In the genomic region with DNA sequence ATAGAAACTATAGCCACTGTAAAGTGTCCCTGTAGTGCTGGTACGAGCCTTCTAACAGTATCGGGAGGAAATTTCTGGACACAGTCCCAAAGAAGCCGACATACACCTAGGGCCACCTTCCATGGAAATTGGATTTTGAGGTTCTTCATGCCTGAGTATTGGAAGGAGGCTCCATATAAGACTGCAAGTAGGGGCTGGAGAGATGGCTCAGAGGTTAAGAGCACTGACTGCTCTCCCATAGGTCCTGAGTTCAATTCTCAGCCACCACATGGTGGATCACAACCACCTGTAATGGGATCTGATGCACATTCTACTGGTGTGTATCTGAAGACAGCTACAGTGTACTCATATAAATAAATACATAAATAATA, we compare ENCODE assay signal across 9 mouse cellular contexts. TPM values are rescaled to one million over a fixed set of nuclear protein-coding genes. Genes with fewer than 3 reads are reported as not detected.
A peak's percentile ranks its signal among the peaks of the same experiment; 100 is the strongest.
DNase-seq lines count a peak whose midpoint lies in the region; ATAC-seq and TF ChIP-seq lines count a peak whose summit lies in the region.
"Had no signal": no experiment of that assay in that cellular context is flagged by ENCODE, and none has a peak within 500 bp of the region (broad histone marks: within the 10 kb centered on the region; RNA-seq: fewer than 3 reads in every experiment).

No protein-coding gene starts in this region.

- no peaks in the 10 kb centered on the region for H3K36me3 ChIP-seq in liver, adult 2 months (ENCODE audit: control insufficient read depth, insufficient read depth, low read length)
- H3K36me3 ChIP-seq in embryonic facial prominence, embryonic 14.5 days (ENCODE audit: control insufficient read depth, insufficient read depth, low read length): peaks cover 11% of the 10 kb centered on the region; the same call in 1 of the 2 replicates
- H3K36me3 ChIP-seq in intestine, embryonic 15.5 days: peaks cover 8% of the 10 kb centered on the region; the same call in 1 of the 2 replicates
- H3K36me3 ChIP-seq in neural tube, embryonic 13.5 days: peaks cover 29% of the 10 kb centered on the region

- H3K4me1 ChIP-seq in liver, adult 2 months (ENCODE audit: control insufficient read depth, insufficient read depth, low read length): peaks cover 4% of the 10 kb centered on the region; the same call in 1 of the 2 replicates
- no peaks in the 10 kb centered on the region for H3K4me1 ChIP-seq in embryonic facial prominence, embryonic 14.5 days (ENCODE audit: control insufficient read depth, insufficient read depth, low read length)
- H3K4me1 ChIP-seq in intestine, embryonic 15.5 days (replicated peaks): 0 out of 2 replicates have a peak, but pooled peaks cover 11% of the 10 kb centered on the region
- peaks cover 23% of the 10 kb centered on the region for H3K4me1 ChIP-seq in neural tube, embryonic 13.5 days (replicated peaks)

- H3K9me3 ChIP-seq in embryonic facial prominence, embryonic 14.5 days (ENCODE audit: control insufficient read depth, low read length): no peaks in the 10 kb centered on the region
- no peaks in the 10 kb centered on the region for H3K9me3 ChIP-seq in intestine, embryonic 15.5 days
- no peaks in the 10 kb centered on the region for H3K9me3 ChIP-seq in neural tube, embryonic 13.5 days

- ATAC-seq in embryonic facial prominence, embryonic 14.5 days (ENCODE audit: low read depth): no peak
- no peak for ATAC-seq in intestine, embryonic 15.5 days
- no peak for ATAC-seq in neural tube, embryonic 13.5 days (ENCODE audit: low read depth)

- H3K9ac ChIP-seq in liver, adult 2 months (ENCODE audit: low read depth, low read length): peak overlapping the region; percentile 60
- peak overlapping the region; percentile 61 for H3K9ac ChIP-seq in embryonic facial prominence, embryonic 14.5 days (ENCODE audit: low read depth, low read length)
- peak overlapping the region; percentile 67 for H3K9ac ChIP-seq in intestine, embryonic 15.5 days
- peak overlapping the region; percentile 71 for H3K9ac ChIP-seq in neural tube, embryonic 13.5 days

- no peaks in the 10 kb centered on the region for H3K27me3 ChIP-seq in liver, adult 2 months (ENCODE audit: control insufficient read depth, insufficient read depth, low read length)
- no peaks in the 10 kb centered on the region for H3K27me3 ChIP-seq in embryonic facial prominence, embryonic 14.5 days (replicated peaks; ENCODE audit: control insufficient read depth, insufficient read depth, low read length)
- H3K27me3 ChIP-seq in intestine, embryonic 15.5 days (replicated peaks): no peaks in the 10 kb centered on the region
- H3K27me3 ChIP-seq in neural tube, embryonic 13.5 days: no peaks in the 10 kb centered on the region

- TF ChIP-seq CTCF in liver, adult 2 months (IDR thresholded peaks at IDR 0.05; ENCODE audit: low read depth, low read length): no peak

- H3K4me2 ChIP-seq in embryonic facial prominence, embryonic 14.5 days (ENCODE audit: low read depth, low read length): peak overlapping the region; percentile 59
- peak overlapping the region; percentile 66 for H3K4me2 ChIP-seq in intestine, embryonic 15.5 days (replicated peaks)
- H3K4me2 ChIP-seq in neural tube, embryonic 13.5 days: peak overlapping the region; percentile 66

- H3K4me3 ChIP-seq in liver, adult 2 months (ENCODE audit: insufficient read depth, low read depth, low read length): peak overlapping the region; percentile 83
- peak overlapping the region; percentile 49 for H3K4me3 ChIP-seq in embryonic facial prominence, embryonic 14.5 days (ENCODE audit: low read depth, low read length)
- H3K4me3 ChIP-seq in intestine, embryonic 15.5 days (replicated peaks): peak overlapping the region; percentile 62
- peak overlapping the region; percentile 49 for H3K4me3 ChIP-seq in neural tube, embryonic 13.5 days

- WGBS in liver, adult 2 months: 4% methylated on average over 3 of the region's 3 CpGs
- 12% methylated on average over 3 of the region's 3 CpGs for WGBS in embryonic facial prominence, embryonic 14.5 days
- 7% methylated on average over 3 of the region's 3 CpGs for WGBS in intestine, embryonic 15.5 days
- 16% methylated on average over 3 of the region's 3 CpGs for WGBS in neural tube, embryonic 13.5 days

- no peak for TF ChIP-seq POLR2A in liver, adult 2 months (IDR thresholded peaks at IDR 0.05; ENCODE audit: extremely low read depth, insufficient read depth, low read length)

- no peak for DNase-seq in liver, adult 2 months (ENCODE audit: extremely low read depth, low read depth, low spot score)
- DNase-seq in liver: no peak
- no peak for DNase-seq in embryonic facial prominence, embryonic 14.5 days (ENCODE audit: low spot score)
- DNase-seq in cerebellum, adult 11-12 months: no peak
- no peak for DNase-seq in adrenal gland, postnatal 36 days
- DNase-seq in retina, postnatal 1 day: no peak

- H3K27ac ChIP-seq in liver, adult 2 months (replicated peaks; ENCODE audit: insufficient read depth, low read depth, low read length): peak overlapping the region; percentile 36
- peak overlapping the region; percentile 88 for H3K27ac ChIP-seq in embryonic facial prominence, embryonic 14.5 days (replicated peaks; ENCODE audit: low read depth, low read length)
- peak overlapping the region; percentile 97 for H3K27ac ChIP-seq in intestine, embryonic 15.5 days
- peak overlapping the region; percentile 96 for H3K27ac ChIP-seq in neural tube, embryonic 13.5 days (replicated peaks)

- peaks cover 3% of the 10 kb centered on the region; the same call in 1 of the 2 replicates for H3K79me2 ChIP-seq in liver, adult 2 months (ENCODE audit: control insufficient read depth, insufficient read depth, low read length)

RNA-seq across cellular contexts. Expression of gene Smg9, which starts 0.6 kb away (rescaled TPM):
- total RNA-seq in liver, adult 2 months (2014; rRNA removed): 3.7 and 5.0 TPM in 2 replicates
- 11.7 and 17.8 TPM in 2 replicates for polyA plus RNA-seq in liver, adult 2 months (2012; rRNA removed)
- 17.6 and 19.9 TPM in 2 replicates for polyA plus RNA-seq in embryonic facial prominence, embryonic 14.5 days (2014; fragmentation: Nextera tagmentation; extraction: Ambion mirVana)
- polyA plus RNA-seq in intestine, embryonic 15.5 days (2015; fragmentation: Nextera tagmentation; extraction: Ambion mirVana): 19.6 and 21.8 TPM in 2 replicates
- polyA plus RNA-seq in neural tube, embryonic 13.5 days (2015; fragmentation: Nextera tagmentation; extraction: Ambion mirVana): 36.2 and 37.7 TPM in 2 replicates
- 10 to 100 TPM; 17.8 to 21.1 TPM for total RNA-seq in adrenal gland, postnatal 36 days (2021)

RNA-seq across cellular contexts. Expression of gene Kcnn4, which starts 30.0 kb away (rescaled TPM):
- total RNA-seq in liver, adult 2 months (2014; rRNA removed): 0.20 and 0.83 TPM in 2 replicates
- 0.55 and 0.66 TPM in 2 replicates for polyA plus RNA-seq in liver, adult 2 months (2012; rRNA removed)
- 4.1 and 5.8 TPM in 2 replicates for polyA plus RNA-seq in embryonic facial prominence, embryonic 14.5 days (2014; fragmentation: Nextera tagmentation; extraction: Ambion mirVana)
- polyA plus RNA-seq in intestine, embryonic 15.5 days (2015; fragmentation: Nextera tagmentation; extraction: Ambion mirVana): 2.7 and 3.4 TPM in 2 replicates
- 2.1 and 2.2 TPM in 2 replicates for polyA plus RNA-seq in neural tube, embryonic 13.5 days (2015; fragmentation: Nextera tagmentation; extraction: Ambion mirVana)
- 1 to 10 TPM in 1 of 2 experiments, under 1 TPM in 1; 0.79 to 1.3 TPM for total RNA-seq in adrenal gland, postnatal 36 days (2021)

RNA-seq across cellular contexts. Expression of gene Lypd5, which starts 51.1 kb away (rescaled TPM):
- not detected in 2 replicates for total RNA-seq in liver, adult 2 months (2014; rRNA removed)
- not detected in 2 replicates for polyA plus RNA-seq in liver, adult 2 months (2012; rRNA removed)
- polyA plus RNA-seq in embryonic facial prominence, embryonic 14.5 days (2014; fragmentation: Nextera tagmentation; extraction: Ambion mirVana): 2.4 and 4.9 TPM in 2 replicates
- not detected in 2 replicates for polyA plus RNA-seq in intestine, embryonic 15.5 days (2015; fragmentation: Nextera tagmentation; extraction: Ambion mirVana)
- polyA plus RNA-seq in neural tube, embryonic 13.5 days (2015; fragmentation: Nextera tagmentation; extraction: Ambion mirVana): not detected in 2 replicates
- not detected for total RNA-seq in adrenal gland, postnatal 36 days (2021)
- total RNA-seq: adrenal gland, adult 2 months had no signal
- polyA plus RNA-seq: adrenal gland, adult 2 months had no signal

RNA-seq across cellular contexts. Expression of gene Irgc1, which starts 52.0 kb away (rescaled TPM):
- not detected in 2 replicates for total RNA-seq in liver, adult 2 months (2014; rRNA removed)
- polyA plus RNA-seq in liver, adult 2 months (2012; rRNA removed): 0.20 TPM in 1 of 2 replicates, not detected in the other
- polyA plus RNA-seq in embryonic facial prominence, embryonic 14.5 days (2014; fragmentation: Nextera tagmentation; extraction: Ambion mirVana): 0.16 and 0.36 TPM in 2 replicates
- polyA plus RNA-seq in intestine, embryonic 15.5 days (2015; fragmentation: Nextera tagmentation; extraction: Ambion mirVana): not detected in 2 replicates
- not detected in 2 replicates for polyA plus RNA-seq in neural tube, embryonic 13.5 days (2015; fragmentation: Nextera tagmentation; extraction: Ambion mirVana)
- not detected for total RNA-seq in adrenal gland, postnatal 36 days (2021)
- total RNA-seq: adrenal gland, adult 2 months had no signal
- polyA plus RNA-seq: adrenal gland, adult 2 months had no signal

Comparison
In these comparisons a context has a peak if more than half of its experiments do, and no peak if none do; other contexts are left out.
1. H3K27ac ChIP-seq: peak in every context shown above with its lines; median percentile 97 in intestine, embryonic 15.5 days; 96 in neural tube, embryonic 13.5 days; 88 in embryonic facial prominence, embryonic 14.5 days; 36 in liver, adult 2 months.